Mouse (Mus musculus): Measurements from ENCODE around the gene Rasgrp2.

DNA sequence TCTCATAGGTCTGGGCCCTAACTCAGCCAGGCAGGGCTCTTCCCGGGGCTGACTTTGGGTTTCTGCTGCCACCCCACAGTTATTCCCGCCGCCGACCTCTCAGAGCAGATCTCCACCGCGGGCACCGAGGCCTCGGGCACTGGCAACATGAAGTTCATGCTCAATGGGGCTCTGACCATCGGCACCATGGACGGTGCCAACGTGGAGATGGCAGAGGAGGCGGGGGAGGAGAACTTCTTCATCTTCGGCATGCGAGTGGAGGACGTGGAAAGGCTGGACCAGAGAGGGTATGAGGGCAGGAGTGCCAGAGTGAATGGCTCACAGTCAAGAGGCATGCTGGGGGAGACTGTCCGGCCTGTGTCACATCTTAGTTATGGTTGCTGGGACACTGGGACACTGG, 5.5 kb upstream of the Rasgrp2 start:
- TF ChIP-seq CTCF (IDR thresholded peaks at IDR 0.05; ENCODE audit: control insufficient read depth, insufficient read depth, insufficient read length) (no peak), MYOD1 (IDR thresholded peaks at IDR 0.05; ENCODE audit: control insufficient read depth, insufficient read length, low read depth) (no peak), MAX (IDR thresholded peaks at IDR 0.05) (no peak)

Data from C2C12 (cell line).